Mouse (Mus musculus) left cerebral cortex, postnatal 14 days (tissue): ENCODE results near the gene Hoxd4. TPM values are rescaled to one million over a fixed set of nuclear protein-coding genes. Genes with fewer than 3 reads are reported as not detected.
A peak's percentile ranks its signal among the peaks of the same experiment; 100 is the strongest.

ENCODE experiments used
- DNase-seq, 2 experiments: peaks; one replicate each; pipeline ENCODE4 v3.0.0; 2021 to 2022; ENCODE audit warnings: low spot score in 2 of 2, mixed read lengths in 1 of 2
- intact Hi-C: fragments of 180-260 bp; cut with DNase I; formaldehyde crosslinking; loops from one replicate; pipeline ENCODE4 v1.15.1; 2025
- microRNA-seq, 2 experiments: library from miRNA; unstranded; fragments of <30 nt; microRNA quantifications; one replicate each; pipeline ENCODE4 v1.2.0; 2022
- total RNA-seq, 2 experiments: library from RNA; stranded (reverse); gene quantifications; 2 replicates each; pipeline ENCODE4 v1.2.3; 2021

Gene Hoxd4
- total RNA-seq, 2 experiments from 2014 or later: not detected

- intact Hi-C loops: loop anchor here (10.0 kb wide), 1 partner anchor 685 kb away; no protein-coding TSS in a partner anchor
- no peak for DNase-seq
Observed at GRCm38 (mm10) chr2:74749337-74750121, 37.8 kb downstream of the Hoxd4 start.

GRCm38 (mm10) chr2:74750731-74751250 is 39.1 kb downstream of the Hoxd4 start:
- no peak for DNase-seq
- intact Hi-C loops: no loop called here

GRCm38 (mm10) chr2:74751861-74752260 is 40.1 kb downstream of the Hoxd4 start:
- DNase-seq: no peak
- intact Hi-C loops: no loop called here

- DNase-seq: no peak
- intact Hi-C loops: no loop called here
Observed at GRCm38 (mm10) chr2:74752431-74753174, 40.9 kb downstream of the Hoxd4 start.

GRCm38 (mm10) chr2:74753175-74753523 is 41.4 kb downstream of the Hoxd4 start:
- no peak for DNase-seq
- intact Hi-C loops: no loop called here

GRCm38 (mm10) chr2:74753711-74754110 is 42.0 kb downstream of the Hoxd4 start:
- no peak for DNase-seq
- intact Hi-C loops: no loop called here

GRCm38 (mm10) chr2:74760146-74760545 is 48.4 kb downstream of the Hoxd4 start:
- intact Hi-C loops: no loop called here
- no peak for DNase-seq

GRCm38 (mm10) chr2:74761941-74762340 is 50.2 kb downstream of the Hoxd4 start:
- DNase-seq: no peak
- intact Hi-C loops: no loop called here

- DNase-seq: no peak
- intact Hi-C loops: no loop called here
Observed at GRCm38 (mm10) chr2:74762522-74763244, 51.0 kb downstream of the Hoxd4 start, which contains the start of gene Hoxd1. Gene Hoxd1 (plus strand): TSS chr2:74762980.

GRCm38 (mm10) chr2:74763245-74763735 is 51.6 kb downstream of the Hoxd4 start:
- intact Hi-C loops: no loop called here
- no peak for DNase-seq

GRCm38 (mm10) chr2:74763976-74764375 is 52.2 kb downstream of the Hoxd4 start:
- DNase-seq: no peak
- intact Hi-C loops: no loop called here

GRCm38 (mm10) chr2:74774359-74774758 is 62.6 kb downstream of the Hoxd4 start:
- intact Hi-C loops: no loop called here
- peak in 1 of 2 experiments; percentile 7 for DNase-seq

- DNase-seq: peak; percentile 9 to 14
- intact Hi-C loops: no loop called here
Observed at GRCm38 (mm10) chr2:74777536-74778275, 66.0 kb downstream of the Hoxd4 start.

Small RNA genes within 50 kb of the gene (microRNA-seq; reads per million reads assigned to microRNA genes)
- gene Gm44463 (0 reads per million in 2 experiments), gene Mir10b (27.7 to 39.7 reads per million in 2 experiments)

Other genes with a start within 250 kb of the Hoxd4 start
- gene Lnpk, start 132.5 kb upstream of the Hoxd4 start, total RNA-seq: 10 to 100 TPM; 68.4 to 72.1 TPM
- gene Evx2, start 52.4 kb upstream of the Hoxd4 start, total RNA-seq: not detected
- gene Hoxd13, start 43.6 kb upstream of the Hoxd4 start, total RNA-seq: not detected
- not detected for gene Hoxd12, start 36.9 kb upstream of the Hoxd4 start, total RNA-seq
- gene Hoxd11, start 32.4 kb upstream of the Hoxd4 start, total RNA-seq: not detected
- not detected for gene Hoxd10, start 20.0 kb upstream of the Hoxd4 start, total RNA-seq
- not detected for gene Hoxd9, start 14.2 kb upstream of the Hoxd4 start, total RNA-seq
- gene Hoxd8, start 7.3 kb upstream of the Hoxd4 start, total RNA-seq: not detected
- gene Hoxd3, start within 50 bp of the Hoxd4 start, total RNA-seq: not detected
- gene Gm28230, start 14.8 kb downstream of the Hoxd4 start, total RNA-seq: not detected
- not detected for gene Hoxd1, start 51.1 kb downstream of the Hoxd4 start, total RNA-seq
- 10 to 100 TPM; 47.4 to 54.9 TPM for gene Mtx2, start 113.9 kb downstream of the Hoxd4 start, total RNA-seq